Mouse (Mus musculus) cortical plate, adult 2 months (tissue): ENCODE measurements around the gene Cstad.

Experiments
- CTCF ChIP-seq: fragments of 200-500 bp; IDR thresholded peaks from 2 replicates; pipeline ENCODE4 v1.5.1; 2011; ENCODE audit warnings: mild to moderate bottlenecking, control low read depth, low read length; ENCODE audit not compliant: insufficient read depth; ENCODE audit errors: extremely low read depth
- POLR2A ChIP-seq: fragments of 200-500 bp; IDR thresholded peaks from 2 replicates; pipeline ENCODE4 v1.6.1; 2011; ENCODE audit warnings: mild to moderate bottlenecking, low read length, control low read depth; ENCODE audit not compliant: insufficient read depth; ENCODE audit errors: extremely low read depth

DNA sequence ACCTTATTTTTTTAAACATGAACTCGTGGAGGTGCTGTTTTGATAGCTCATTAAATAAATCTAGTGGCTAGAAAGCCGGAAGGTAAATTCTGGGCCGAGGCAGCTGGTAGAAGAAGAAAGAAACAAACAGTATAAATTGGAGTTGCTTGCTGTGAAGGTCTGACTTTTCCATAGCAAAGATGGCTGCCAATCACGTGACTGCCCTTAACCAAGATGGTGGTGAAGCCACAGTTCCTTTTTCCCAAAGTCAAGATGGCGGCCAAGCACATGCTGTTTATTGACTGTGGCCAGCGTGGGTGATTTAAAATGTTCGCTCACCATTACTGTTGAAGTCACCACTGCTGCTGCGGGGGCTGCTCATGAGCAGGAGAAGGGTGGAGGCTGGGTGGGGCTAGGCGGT lies 17.8 kb upstream of the Cstad start:
- TF ChIP-seq CTCF (no peak), POLR2A (no peak)
